Mouse (Mus musculus) embryonic facial prominence, embryonic 15.5 days (tissue): Measurements from ENCODE around the gene Ano1. TPM values are rescaled to one million over a fixed set of nuclear protein-coding genes. Genes with fewer than 3 reads are reported as not detected.

Experiments
- ATAC-seq: fragments of 200-750 bp; cut with Nextera tagmentation; 2 replicates; pipeline ENCODE4 v1.8.0; 2017; ENCODE audit warnings: low read depth, moderate TSS enrichment; ENCODE audit not compliant: insufficient number of reproducible peaks, low FRiP score, low TSS enrichment
- H3K27ac ChIP-seq: fragments of 300-500 bp; sonication (generic); replicated peaks from 2 replicates; pipeline ENCODE4 v1.5.1; 2015; ENCODE audit warnings: mild to moderate bottlenecking, inconsistent platforms
- H3K27me3 ChIP-seq: fragments of 300-500 bp; sonication (generic); 2 replicates; pipeline ENCODE4 v1.6.1; 2015; ENCODE audit warnings: inconsistent platforms
- H3K36me3 ChIP-seq: fragments of 300-500 bp; sonication (generic); 2 replicates; pipeline ENCODE4 v1.6.1; 2015; ENCODE audit warnings: mild to moderate bottlenecking, inconsistent platforms
- H3K4me1 ChIP-seq: fragments of 300-500 bp; sonication (generic); 2 replicates; pipeline ENCODE4 v1.6.1; 2015; ENCODE audit warnings: inconsistent platforms
- H3K4me2 ChIP-seq: fragments of 300-500 bp; sonication (generic); replicated peaks from 2 replicates; pipeline ENCODE4 v1.6.1; 2015; ENCODE audit warnings: mild to moderate bottlenecking, inconsistent platforms
- H3K4me3 ChIP-seq: fragments of 300-500 bp; sonication (generic); replicated peaks from 2 replicates; pipeline ENCODE4 v1.5.1; 2015; ENCODE audit warnings: mild to moderate bottlenecking, inconsistent platforms
- H3K9ac ChIP-seq: fragments of 300-500 bp; sonication (generic); 2 replicates; pipeline ENCODE4 v1.6.1; 2015; ENCODE audit warnings: inconsistent platforms
- H3K9me3 ChIP-seq: fragments of 300-500 bp; sonication (generic); replicated peaks from 2 replicates; pipeline ENCODE4 v1.6.1; 2016; ENCODE audit warnings: inconsistent platforms
- WGBS: fragments of 180-500 bp; shearing (Covaris S2); methylation state at CpG from one replicate; pipeline ENCODE4 v1.1.7; 2015; 5-methylcytosine and 5-hydroxymethylcytosine counted together
- polyA plus RNA-seq: library from polyadenylated mRNA; unstranded; fragments of >200 nt; fragmentation: Nextera tagmentation; extraction: Ambion mirVana; gene quantifications from 2 replicates; pipeline ENCODE4 v1.2.1, GENCODE M21; 2015

The Ano1 gene
- polyA plus RNA-seq, 1 experiment from 2014 or later = 20.6 TPM

DNA sequence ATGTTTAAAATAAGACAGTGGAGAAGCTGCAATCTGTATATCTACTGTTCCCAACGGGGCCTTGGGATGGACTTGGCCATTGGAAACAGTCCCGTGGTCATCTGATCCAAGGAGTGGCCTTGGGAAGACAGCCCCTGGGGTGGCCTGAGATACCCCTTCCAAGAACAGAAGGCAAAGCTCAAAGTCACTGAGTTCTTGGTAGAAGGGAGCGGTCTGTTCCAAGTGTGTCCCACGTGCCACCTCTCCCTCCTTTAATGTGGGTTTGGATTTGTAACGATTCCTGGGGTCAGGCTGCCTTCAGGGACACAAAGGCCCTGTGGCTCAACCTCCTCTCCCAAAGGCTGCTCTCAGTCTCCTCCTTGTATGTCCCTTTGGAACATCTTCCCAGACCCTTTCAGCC, 7.9 kb downstream of the Ano1 start:
- no peak overlapping the region for H3K4me3 ChIP-seq
- no peaks in the 10 kb centered on the region for H3K27me3 ChIP-seq
- no peaks in the 10 kb centered on the region for H3K4me1 ChIP-seq
- ATAC-seq = no peak
- WGBS = 78% methylated on average over 5 of the region's 5 CpGs
- no peaks in the 10 kb centered on the region for H3K36me3 ChIP-seq
- no peak overlapping the region for H3K27ac ChIP-seq
- H3K9ac ChIP-seq = no peak overlapping the region
- no peaks in the 10 kb centered on the region for H3K9me3 ChIP-seq
- H3K4me2 ChIP-seq = no peak overlapping the region

DNA sequence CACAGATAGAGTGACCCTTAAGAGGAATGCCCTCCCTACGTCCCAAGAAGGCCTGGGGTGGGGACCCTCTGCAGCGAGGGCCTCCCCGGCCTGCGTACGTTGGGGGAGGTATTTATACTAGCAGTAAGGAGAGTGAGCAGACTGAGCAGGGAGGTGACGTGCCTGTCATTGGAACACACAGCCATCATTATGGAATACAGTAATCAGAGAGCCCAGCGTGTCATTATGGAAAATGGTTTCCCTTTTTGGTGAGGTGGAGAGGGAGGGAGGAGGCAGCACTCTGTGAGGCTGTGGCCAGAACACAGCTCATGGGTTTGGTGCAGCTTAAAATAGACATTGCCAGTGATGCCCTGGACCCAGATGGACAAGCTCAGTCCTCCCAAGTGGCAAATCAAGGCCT, 11.1 kb downstream of the Ano1 start:
- Histone ChIP-seq H3K9me3 (no peaks in the 10 kb centered on the region), H3K9ac (no peak overlapping the region), H3K4me2 (no peak overlapping the region), H3K4me3 (no peak overlapping the region), H3K4me1 (peaks cover 8% of the 10 kb centered on the region), H3K36me3 (no peaks in the 10 kb centered on the region), H3K27me3 (peaks cover 23% of the 10 kb centered on the region), H3K27ac (no peak overlapping the region)
- 49% methylated on average over 7 of the region's 7 CpGs for WGBS
- peak; percentile 68; the same call in 1 of the 2 replicates for ATAC-seq

DNA sequence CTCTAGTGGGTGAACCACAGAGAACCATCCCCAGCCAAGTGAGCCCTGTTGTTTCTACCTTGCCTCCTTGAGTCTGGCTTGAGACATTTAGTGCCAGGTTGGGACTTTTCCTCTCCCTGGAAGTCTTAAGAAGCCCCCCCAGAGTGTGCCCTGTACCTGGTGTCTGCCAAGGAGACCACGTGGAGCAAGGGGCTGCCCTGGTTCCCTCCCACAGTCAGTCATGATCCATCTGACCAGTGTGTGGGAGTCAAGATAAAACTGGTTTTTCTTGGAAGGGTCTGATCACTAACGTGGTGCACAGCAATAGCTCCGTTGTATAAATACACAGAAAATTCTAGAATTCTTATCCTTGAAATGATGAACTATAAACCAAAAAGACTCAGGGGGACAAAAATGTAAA, 12.0 kb downstream of the Ano1 start:
- H3K9me3 ChIP-seq = no peaks in the 10 kb centered on the region
- no peak overlapping the region for H3K9ac ChIP-seq
- H3K36me3 ChIP-seq = no peaks in the 10 kb centered on the region
- H3K4me1 ChIP-seq = peaks cover 8% of the 10 kb centered on the region
- 36% methylated on average over 3 of the region's 3 CpGs for WGBS
- no peak overlapping the region for H3K4me2 ChIP-seq
- H3K27ac ChIP-seq = no peak overlapping the region
- peaks cover 23% of the 10 kb centered on the region for H3K27me3 ChIP-seq
- no peak for ATAC-seq
- H3K4me3 ChIP-seq = no peak overlapping the region

DNA sequence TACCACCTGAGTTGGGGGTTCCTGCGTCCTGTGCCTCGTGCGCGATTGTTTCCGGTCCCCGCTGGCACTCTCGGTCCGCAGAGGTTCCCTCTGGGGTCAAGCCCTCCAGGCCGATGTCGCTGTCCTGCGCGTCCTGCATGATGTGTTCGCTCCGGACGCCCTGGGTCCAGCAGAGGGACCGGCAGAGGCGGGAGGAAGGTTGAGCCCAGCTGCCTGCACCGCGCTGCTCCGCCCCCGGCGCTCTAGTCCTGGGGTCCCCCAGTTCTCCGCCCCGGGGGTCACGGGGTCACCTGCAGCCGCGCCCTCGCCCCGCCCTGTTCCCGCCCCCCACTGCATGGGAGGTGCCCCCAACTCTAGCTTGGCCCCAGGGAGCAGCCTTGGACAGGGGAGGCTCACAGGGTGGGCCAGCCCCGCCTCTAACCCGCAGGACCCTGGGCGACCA, 13.4 kb downstream of the Ano1 start:
- H3K9ac ChIP-seq = peak overlapping the region; percentile 21; the same call in 1 of the 2 replicates
- no peak overlapping the region for H3K27ac ChIP-seq
- WGBS = under 1% methylated on average over 31 of the region's 33 CpGs
- peak overlapping the region; percentile 64 for H3K4me2 ChIP-seq
- no peaks in the 10 kb centered on the region for H3K9me3 ChIP-seq
- H3K4me3 ChIP-seq = peak overlapping the region; percentile 38
- H3K4me1 ChIP-seq = peaks cover 8% of the 10 kb centered on the region
- peaks cover 23% of the 10 kb centered on the region for H3K27me3 ChIP-seq
- ATAC-seq = peak; percentile 21; the same call in 1 of the 2 replicates
- H3K36me3 ChIP-seq = no peaks in the 10 kb centered on the region

DNA sequence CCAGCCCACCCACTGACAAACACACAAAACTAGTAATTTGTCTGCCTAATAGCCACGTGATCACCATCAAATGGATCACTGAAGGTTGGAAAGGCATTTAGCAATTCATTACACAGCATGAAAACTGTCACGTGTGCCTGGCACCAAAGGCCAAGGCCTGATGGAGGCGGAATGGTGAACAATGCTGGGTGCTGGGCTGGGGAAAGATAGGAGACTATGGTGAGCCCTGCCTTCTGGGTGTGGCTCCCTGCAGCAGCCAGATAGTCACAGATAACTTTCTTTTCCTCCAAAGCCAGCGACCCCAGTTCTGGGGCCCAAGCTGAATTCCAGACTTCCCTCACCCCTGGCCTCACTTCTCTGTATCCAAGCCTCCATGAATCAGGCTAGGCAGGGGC, 19.9 kb downstream of the Ano1 start:
- WGBS = 60% methylated on average over 4 of the region's 4 CpGs
- H3K9me3 ChIP-seq = no peaks in the 10 kb centered on the region
- ATAC-seq = no peak
- no peaks in the 10 kb centered on the region for H3K4me1 ChIP-seq
- H3K36me3 ChIP-seq = no peaks in the 10 kb centered on the region
- H3K27ac ChIP-seq = no peak overlapping the region
- H3K27me3 ChIP-seq = peaks cover 5% of the 10 kb centered on the region
- no peak overlapping the region for H3K4me2 ChIP-seq
- no peak overlapping the region for H3K9ac ChIP-seq
- H3K4me3 ChIP-seq = no peak overlapping the region

DNA sequence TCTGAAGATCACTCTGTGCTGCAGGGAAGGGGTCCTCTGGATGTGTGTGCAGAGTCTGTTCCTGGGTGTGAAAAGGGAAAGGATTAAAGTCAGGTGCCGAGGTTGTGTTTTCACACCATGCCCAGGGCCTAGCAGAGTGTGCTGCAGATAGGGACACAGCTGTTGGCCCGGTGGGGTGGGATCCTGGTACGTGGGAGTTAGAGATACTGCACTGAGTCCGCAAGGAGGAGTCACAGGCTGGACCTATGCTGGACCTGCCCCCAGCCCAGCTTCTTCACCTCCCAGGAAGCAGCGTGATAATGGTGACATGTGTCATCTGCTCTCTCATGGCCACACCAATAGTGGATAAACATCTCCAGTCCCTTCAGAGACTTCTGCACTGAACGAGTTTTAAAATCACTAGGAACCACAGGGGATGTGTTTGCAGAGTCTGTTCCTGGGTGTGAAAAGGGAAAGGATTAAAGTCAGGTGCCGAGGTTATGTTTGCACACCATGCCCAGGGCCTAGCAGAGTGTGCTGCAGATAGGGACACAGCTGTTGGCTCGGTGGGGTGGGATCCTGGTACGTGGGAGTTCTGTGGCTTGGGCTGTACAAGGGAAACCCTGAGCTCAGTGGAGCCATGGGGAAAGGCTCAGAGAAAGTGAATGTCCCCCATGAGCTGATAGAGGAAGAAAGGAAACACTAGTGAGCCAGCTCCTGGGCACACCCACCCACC, 20.4 kb downstream of the Ano1 start:
- no peak for ATAC-seq

DNA sequence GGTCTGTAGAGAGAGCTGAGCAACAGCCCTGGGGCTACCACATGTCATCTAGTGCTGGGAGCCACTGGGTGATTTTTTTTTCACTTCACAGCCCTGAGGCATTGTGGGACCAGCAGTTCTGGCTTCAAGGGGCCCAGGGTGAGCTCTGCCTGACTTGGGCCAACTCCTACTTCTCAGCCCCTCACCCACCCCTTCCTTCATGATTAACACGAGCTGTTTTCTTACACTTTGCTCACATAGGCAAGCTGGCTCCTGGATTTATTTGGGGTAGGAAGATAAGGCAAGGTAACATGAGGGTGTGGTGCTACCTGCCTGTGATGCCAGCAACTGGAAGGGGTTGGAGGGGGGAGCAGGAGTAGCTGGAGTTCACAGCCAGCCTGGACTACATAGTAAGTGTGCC, 27.5 kb downstream of the Ano1 start:
- H3K27me3 ChIP-seq = no peaks in the 10 kb centered on the region
- H3K4me2 ChIP-seq = no peak overlapping the region
- no peak for ATAC-seq
- no peaks in the 10 kb centered on the region for H3K36me3 ChIP-seq
- no peaks in the 10 kb centered on the region for H3K4me1 ChIP-seq
- no peak overlapping the region for H3K9ac ChIP-seq
- H3K27ac ChIP-seq = no peak overlapping the region
- WGBS = 48% methylated on average over 1 of the region's 1 CpGs
- H3K4me3 ChIP-seq = no peak overlapping the region
- no peaks in the 10 kb centered on the region for H3K9me3 ChIP-seq

More for the DNA sequence above, 20.4 kb downstream of the Ano1 start:
- Histone ChIP-seq H3K27ac (no peak overlapping the region), H3K27me3 (peaks cover 2% of the 10 kb centered on the region; the same call in 1 of the 2 replicates), H3K9ac (no peak overlapping the region), H3K4me1 (no peaks in the 10 kb centered on the region), H3K36me3 (no peaks in the 10 kb centered on the region), H3K4me3 (no peak overlapping the region), H3K9me3 (no peaks in the 10 kb centered on the region), H3K4me2 (no peak overlapping the region)
- 61% methylated on average over 9 of the region's 9 CpGs for WGBS

DNA sequence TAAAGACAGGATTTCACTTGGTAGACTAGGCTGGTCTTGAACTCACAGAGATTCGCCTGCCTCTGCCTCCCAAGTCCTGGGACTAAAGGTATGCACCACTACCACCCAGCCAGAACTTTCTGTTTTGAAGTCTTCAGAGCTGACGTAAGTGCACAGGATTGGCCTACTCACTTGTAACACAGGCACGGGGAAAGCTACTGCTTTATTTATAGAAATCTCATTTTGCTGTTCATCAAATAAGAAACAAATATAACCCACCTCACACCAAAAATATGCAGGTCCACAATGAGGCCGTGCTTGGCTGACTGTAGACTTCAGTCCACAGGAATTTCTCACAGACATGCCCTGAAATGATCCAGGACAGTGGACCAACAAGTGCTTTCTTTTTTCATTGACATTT, 31.8 kb downstream of the Ano1 start:
- no peak overlapping the region for H3K4me3 ChIP-seq
- no peaks in the 10 kb centered on the region for H3K4me1 ChIP-seq
- WGBS = 79% methylated on average over 4 of the region's 4 CpGs
- H3K27ac ChIP-seq = no peak overlapping the region
- H3K36me3 ChIP-seq = no peaks in the 10 kb centered on the region
- no peak for ATAC-seq
- no peak overlapping the region for H3K4me2 ChIP-seq
- no peaks in the 10 kb centered on the region for H3K27me3 ChIP-seq
- no peak overlapping the region for H3K9ac ChIP-seq
- H3K9me3 ChIP-seq = no peaks in the 10 kb centered on the region

DNA sequence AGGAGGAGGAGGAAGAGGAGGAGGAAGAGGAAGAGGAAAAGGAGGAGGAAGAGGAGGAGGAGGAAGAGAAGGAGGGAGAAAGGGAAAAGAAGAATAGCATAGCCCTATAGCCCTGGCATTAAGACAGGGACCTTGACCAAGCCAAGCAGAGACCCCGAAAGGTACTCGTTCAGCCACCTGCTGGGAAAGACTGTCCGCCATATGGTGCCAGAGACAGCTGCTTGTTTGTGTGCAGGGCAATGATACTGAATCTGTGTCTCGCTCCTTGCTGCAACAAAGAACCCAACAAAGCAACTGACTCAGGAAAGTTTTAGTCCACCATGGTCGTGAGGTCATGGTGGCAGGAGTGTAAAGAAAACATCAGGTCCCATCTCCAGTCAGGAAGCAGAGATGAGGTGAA, 34.0 kb downstream of the Ano1 start:
- H3K27me3 ChIP-seq = no peaks in the 10 kb centered on the region
- H3K9me3 ChIP-seq = no peaks in the 10 kb centered on the region
- H3K36me3 ChIP-seq = no peaks in the 10 kb centered on the region
- H3K4me3 ChIP-seq = no peak overlapping the region
- no peak overlapping the region for H3K9ac ChIP-seq
- H3K27ac ChIP-seq = no peak overlapping the region
- no peak for ATAC-seq
- H3K4me1 ChIP-seq = no peaks in the 10 kb centered on the region
- WGBS = 76% methylated on average over 5 of the region's 5 CpGs
- H3K4me2 ChIP-seq = no peak overlapping the region

DNA sequence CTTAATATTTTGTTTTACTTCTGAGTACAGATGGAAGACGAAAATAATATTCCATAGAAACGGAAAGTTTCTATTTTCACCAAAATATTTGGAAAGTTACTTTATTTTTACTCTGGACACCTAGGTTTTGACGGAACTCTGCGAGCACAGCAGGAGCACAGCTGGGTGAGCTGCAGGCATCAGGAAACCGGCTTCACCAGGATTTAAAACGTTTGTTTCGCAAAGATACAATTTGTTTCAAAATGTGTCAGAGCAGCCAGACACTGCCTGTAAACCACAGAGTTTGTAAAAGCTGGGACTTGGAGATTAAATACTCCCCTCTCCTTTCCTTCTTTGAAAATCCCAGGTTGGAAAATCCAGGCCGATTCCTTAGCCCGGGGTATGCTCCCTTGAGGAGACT, 53.9 kb downstream of the Ano1 start:
- no peaks in the 10 kb centered on the region for H3K27me3 ChIP-seq
- H3K9me3 ChIP-seq = no peaks in the 10 kb centered on the region
- WGBS = 73% methylated on average over 9 of the region's 9 CpGs
- H3K9ac ChIP-seq = no peak overlapping the region
- H3K4me2 ChIP-seq = no peak overlapping the region
- no peak overlapping the region for H3K27ac ChIP-seq
- H3K4me1 ChIP-seq = no peaks in the 10 kb centered on the region
- no peak for ATAC-seq
- no peak overlapping the region for H3K4me3 ChIP-seq
- H3K36me3 ChIP-seq = no peaks in the 10 kb centered on the region

DNA sequence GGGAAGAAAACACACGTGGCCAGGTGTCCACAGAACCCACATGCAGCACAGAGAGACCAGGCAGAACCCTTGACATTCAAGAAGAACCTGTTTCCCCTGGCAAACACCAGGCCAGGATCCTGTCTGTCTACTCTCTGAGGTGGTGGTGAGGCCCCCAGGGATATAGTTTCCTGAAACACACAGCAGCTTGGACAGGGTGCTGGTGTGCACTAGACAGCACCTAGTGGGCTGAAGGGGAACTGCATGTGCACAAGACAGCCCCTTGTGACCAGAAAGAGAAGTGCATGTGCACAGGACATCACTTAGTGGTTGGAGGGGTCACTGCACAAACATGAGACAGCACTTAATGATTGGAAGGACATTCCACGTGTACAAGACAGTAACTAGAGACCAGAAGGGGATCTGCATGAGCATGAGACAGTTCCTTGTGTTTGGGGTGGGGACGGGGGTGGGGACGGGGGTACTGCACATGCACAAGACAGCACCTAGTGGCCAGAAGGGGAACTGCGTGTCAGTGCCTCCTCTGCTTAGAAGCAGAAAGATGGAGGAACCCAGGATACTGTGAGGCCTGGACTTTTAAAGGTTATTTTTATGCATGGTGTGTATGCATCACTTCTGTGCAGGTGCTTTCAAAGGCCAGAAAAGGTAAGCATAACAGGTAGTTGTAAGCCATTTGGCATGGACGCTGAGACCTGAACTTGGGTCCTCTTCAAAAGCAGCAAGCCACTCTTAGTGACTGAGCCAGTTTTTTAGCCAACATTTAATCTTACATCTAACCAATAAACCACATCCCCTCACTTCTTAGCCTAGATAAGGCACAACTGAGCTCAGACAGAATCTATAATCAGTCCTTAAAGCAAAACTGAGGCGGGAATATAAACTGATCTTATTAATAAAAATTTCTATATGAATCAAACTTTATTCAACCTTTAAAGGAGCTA, 54.7 kb downstream of the Ano1 start:
- no peaks in the 10 kb centered on the region for H3K27me3 ChIP-seq
- 74% methylated on average over 7 of the region's 7 CpGs for WGBS

More for the DNA sequence above, 54.7 kb downstream of the Ano1 start:
- Histone ChIP-seq H3K4me1 (no peaks in the 10 kb centered on the region), H3K4me3 (no peak overlapping the region), H3K9me3 (no peaks in the 10 kb centered on the region), H3K27ac (no peak overlapping the region), H3K4me2 (no peak overlapping the region), H3K36me3 (no peaks in the 10 kb centered on the region), H3K9ac (no peak overlapping the region)
- no peak for ATAC-seq
